17 mouse cellular contexts compared by ENCODE assay signal in genomic region chr8:88948328-88948727, GRCm38 (mm10).
"Had no signal": no experiment of that assay in that cellular context is flagged by ENCODE, and none has a peak within 500 bp of the region (broad histone marks: within the 10 kb centered on the region; RNA-seq: fewer than 3 reads in every experiment).

No protein-coding gene starts in this region.

- H3K27me3 ChIP-seq: lung, embryonic 15.5 days; midbrain, embryonic 12.5 days; neural tube, embryonic 13.5 days had no signal

- H3K9me3 ChIP-seq: lung, embryonic 15.5 days; midbrain, embryonic 12.5 days; neural tube, embryonic 13.5 days had no signal

- H3K4me1 ChIP-seq: lung, embryonic 15.5 days; midbrain, embryonic 12.5 days; neural tube, embryonic 13.5 days had no signal

- H3K9ac ChIP-seq: liver, embryonic 14.5 days; liver, postnatal 0 days; lung, embryonic 15.5 days; midbrain, embryonic 12.5 days; neural tube, embryonic 13.5 days had no signal

- H3K36me3 ChIP-seq: lung, embryonic 15.5 days; midbrain, embryonic 12.5 days; neural tube, embryonic 13.5 days had no signal

- H3K4me3 ChIP-seq: layer of hippocampus, adult 2 months; left cerebral cortex, adult 2 months; lung, embryonic 15.5 days; midbrain, embryonic 12.5 days; myocyte; neural tube, embryonic 13.5 days had no signal

- H3K4me2 ChIP-seq: lung, embryonic 15.5 days; midbrain, embryonic 12.5 days; neural tube, embryonic 13.5 days had no signal

- H3K27ac ChIP-seq: kidney, postnatal 0 days; layer of hippocampus, adult 2 months; left cerebral cortex, adult 2 months; liver, embryonic 14.5 days; lung, embryonic 15.5 days; midbrain, embryonic 12.5 days; neural tube, embryonic 13.5 days had no signal

- ATAC-seq: liver, postnatal 0 days; midbrain, embryonic 16.5 days had no signal

- DNase-seq: layer of hippocampus, adult 9-11 months; liver, postnatal 0 days; lung, postnatal 14 days; lung, postnatal 4 days; right cerebral cortex, adult 18-20 months; right cerebral cortex, postnatal 14 days; right cerebral cortex, postnatal 4 days; thymus, postnatal 25 days had no signal
